Mouse (Mus musculus) neural tube, postnatal 0 days (tissue): Measurements from ENCODE around the gene Myo1g. TPM values are rescaled to one million over a fixed set of nuclear protein-coding genes. Genes with fewer than 3 reads are reported as not detected.

Source experiments
- microRNA-seq: library from miRNA; unstranded; fragments of <30 nt; microRNA quantifications from one replicate; pipeline ENCODE4, GENCODE M21; 2016
- polyA plus RNA-seq: library from polyadenylated mRNA; unstranded; fragments of >200 nt; fragmentation: Nextera tagmentation; extraction: Ambion mirVana; gene quantifications from 2 replicates; pipeline ENCODE4 v1.2.1, GENCODE M21; 2015

Myo1g gene
- 0.29 and 0.31 TPM in 2 replicates for polyA plus RNA-seq

DNA sequence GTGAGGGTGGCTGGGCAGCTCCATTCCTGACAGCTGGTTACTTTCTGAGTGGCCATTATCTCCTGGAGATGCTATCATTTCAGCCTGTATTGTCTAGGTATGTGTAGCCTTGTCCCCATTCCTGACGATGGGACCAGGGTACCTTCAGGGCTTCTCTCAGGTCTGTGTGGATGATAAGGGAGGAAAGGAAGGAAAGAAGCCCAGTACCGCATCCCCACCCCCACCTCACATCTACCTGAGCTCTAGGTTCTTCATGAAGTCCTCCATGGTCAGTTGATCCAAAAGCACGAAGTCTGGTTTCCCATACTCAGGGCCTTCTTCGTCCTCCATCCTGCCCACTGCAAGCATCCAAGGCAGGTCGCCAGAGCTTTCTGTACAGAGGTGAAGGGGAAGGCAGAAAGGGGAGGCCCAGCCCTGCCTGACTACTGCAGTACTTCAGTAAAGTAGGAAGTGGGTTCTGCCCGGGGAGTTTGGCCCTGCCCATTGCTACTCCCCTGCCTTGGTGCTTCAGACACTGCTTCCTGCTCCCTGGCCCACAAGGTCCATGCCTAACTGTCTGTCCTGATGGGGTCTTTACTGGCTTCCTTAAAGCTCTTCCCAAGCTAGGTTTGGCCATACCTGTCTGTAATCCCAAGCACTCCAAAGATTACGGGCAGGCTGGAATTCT is at the start of gene Myo1g:
Gene Myo1g (minus strand): TSS at position 459 of the 667 bp plus-strand sequence.

DNA sequence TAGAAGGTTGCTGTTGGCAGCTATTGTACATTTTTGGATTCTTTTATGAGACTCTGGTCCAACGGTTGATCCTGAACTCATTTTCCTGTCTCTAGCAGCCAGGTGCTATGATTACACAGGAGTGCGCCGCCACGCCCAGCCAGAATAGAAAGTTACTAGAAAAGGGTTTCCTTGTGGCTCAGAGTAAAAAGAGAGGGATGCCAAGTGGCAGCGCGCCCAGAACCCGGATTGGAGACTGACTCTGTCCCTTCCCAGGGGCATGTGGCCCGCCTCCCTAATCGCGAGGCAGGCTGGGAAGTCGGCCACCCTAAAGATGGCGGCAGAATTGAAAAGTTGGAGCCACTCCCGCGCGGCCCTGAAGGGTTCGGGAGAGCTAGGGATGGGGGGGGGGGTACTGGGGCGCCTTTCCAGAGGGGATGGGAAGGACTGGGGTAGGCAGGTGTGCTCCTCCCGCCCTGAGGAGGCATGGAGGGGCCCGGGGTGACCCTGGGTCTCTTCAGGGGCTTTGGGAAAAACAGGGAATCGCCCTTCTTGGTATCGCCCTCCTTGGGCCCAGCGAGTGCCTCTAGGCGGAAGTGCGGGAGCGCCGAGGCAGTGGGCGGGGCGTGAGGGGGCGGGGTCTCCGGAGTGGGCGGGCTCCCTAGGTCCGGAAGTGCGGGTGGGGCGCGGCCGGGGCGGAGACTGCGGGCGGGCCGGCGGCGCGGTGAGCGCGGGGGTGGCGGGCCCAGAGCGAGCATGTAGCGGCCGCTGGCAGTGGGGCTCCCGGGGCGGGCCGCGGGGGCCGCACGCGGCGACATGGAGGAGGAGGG is 25.6 kb upstream of the Myo1g start, which contains the start of gene Ccm2:
Gene Ccm2 (plus strand): TSS at position 683 of the 809 bp plus-strand sequence.

DNA sequence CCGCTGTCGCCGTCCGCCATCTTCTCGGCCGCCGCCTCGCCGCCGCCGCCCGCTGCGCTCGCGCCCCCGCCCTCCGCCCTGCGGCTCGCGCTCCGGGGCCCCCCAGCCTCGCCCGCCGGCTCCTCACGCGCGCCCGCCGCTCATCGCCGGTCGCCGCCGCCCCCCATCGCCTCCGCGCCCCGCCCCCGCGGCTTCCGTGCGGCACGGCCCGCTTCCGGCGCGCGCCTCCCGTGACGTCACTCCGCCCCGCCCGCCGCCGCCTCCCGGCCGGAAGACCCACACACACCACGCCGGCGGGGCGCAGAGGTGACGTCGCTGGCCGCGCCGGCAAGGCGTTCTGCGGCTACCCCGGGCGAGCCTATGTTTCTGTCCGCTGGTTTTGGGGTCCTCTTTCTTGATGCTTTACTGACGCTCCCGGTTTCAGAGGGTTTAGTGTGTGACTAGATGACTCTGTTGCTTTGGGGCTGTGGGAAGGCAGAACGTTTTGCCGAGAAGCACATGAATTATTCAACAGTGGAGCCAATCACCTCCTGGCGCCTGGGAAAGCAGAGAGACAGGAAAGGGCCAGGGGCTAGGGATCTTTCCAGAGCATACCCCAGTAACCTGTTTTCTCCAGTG is 44.8 kb downstream of the Myo1g start, which contains the start of gene Purb:
Gene Purb (minus strand): TSS at position 51 of the 618 bp plus-strand sequence.

Small RNAs within 50 kb of the gene (microRNA-seq; reads per million reads assigned to microRNA genes)
- gene Gm22123, result not detected

Other genes with a start within 250 kb of the Myo1g start
- gene Tmed4, start 246.1 kb downstream of the Myo1g start, polyA plus RNA-seq, result 97.4 and 102 TPM in 2 replicates
- gene Ogdh, start 229.3 kb downstream of the Myo1g start, polyA plus RNA-seq, result 103 and 113 TPM in 2 replicates
- 31.1 and 33.3 TPM in 2 replicates for gene Zmiz2, start 131.9 kb downstream of the Myo1g start, polyA plus RNA-seq
- gene Ppia, start 105.5 kb downstream of the Myo1g start, polyA plus RNA-seq, result 5,012 and 5,631 TPM in 2 replicates
- gene H2afv, start 76.5 kb downstream of the Myo1g start, polyA plus RNA-seq, result 149 and 163 TPM in 2 replicates
- 17.7 and 19.8 TPM in 2 replicates for gene Purb, start 45.0 kb downstream of the Myo1g start, polyA plus RNA-seq
- gene Ccm2, start 25.9 kb upstream of the Myo1g start, polyA plus RNA-seq, result 77.6 and 87.2 TPM in 2 replicates
- 54.5 and 57.5 TPM in 2 replicates for gene Nacad, start 85.1 kb upstream of the Myo1g start, polyA plus RNA-seq
- gene Tbrg4, start 105.1 kb upstream of the Myo1g start, polyA plus RNA-seq, result 27.1 and 28.0 TPM in 2 replicates
- gene Wap, start 117.7 kb upstream of the Myo1g start, polyA plus RNA-seq, result not detected in 2 replicates
- gene Ramp3, start 137.6 kb upstream of the Myo1g start, polyA plus RNA-seq, result 29.0 and 30.2 TPM in 2 replicates